Mouse (Mus musculus): ENCODE data around the gene Ctbp2. TPM values are rescaled to one million over a fixed set of nuclear protein-coding genes. Genes with fewer than 3 reads are reported as not detected.

The Ctbp2 gene
- polyA plus RNA-seq, 1 experiment from 2014 or later = 91.0 TPM

DNA sequence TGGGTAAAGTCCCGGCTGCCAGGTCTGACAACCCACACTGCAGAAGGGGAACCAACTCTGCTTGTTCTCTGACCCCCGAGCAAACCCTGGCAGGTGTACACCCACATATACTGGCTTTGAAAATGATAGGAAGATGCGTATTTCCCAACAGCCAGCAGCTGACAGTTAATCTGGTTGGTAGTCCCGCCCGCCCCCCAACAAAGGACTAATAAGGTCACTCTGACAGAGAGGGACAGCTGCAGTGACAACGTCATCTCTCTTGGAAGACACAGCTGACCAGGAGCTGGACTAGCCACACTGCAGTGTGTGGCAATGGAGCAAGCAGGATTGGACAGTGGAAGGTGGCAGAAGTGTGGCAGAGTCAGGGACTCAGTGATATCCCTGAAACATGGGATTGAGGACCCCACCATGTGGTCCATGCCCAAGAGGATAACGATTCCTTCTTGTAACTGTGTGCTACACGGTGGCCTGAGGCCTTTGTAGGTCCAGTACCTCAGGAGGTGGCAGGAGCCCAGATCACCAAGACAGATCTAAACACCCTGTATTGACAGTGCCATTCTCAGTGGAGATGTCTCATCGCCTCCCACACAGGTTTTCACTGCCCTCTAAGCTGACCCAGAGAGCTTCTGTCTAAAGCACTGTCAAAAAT, 131.1 kb downstream of the Ctbp2 start:
- no peak for ATAC-seq
- Histone ChIP-seq H3K9me3 (no peaks in the 10 kb centered on the region), H3K4me3 (replicated peaks) (no peak overlapping the region), H3K27ac (no peak overlapping the region), H3K4me1 (replicated peaks) (peaks cover 5% of the 10 kb centered on the region; the same call in 1 of the 2 replicates), H3K36me3 (peaks cover 79% of the 10 kb centered on the region), H3K9ac (replicated peaks) (no peak overlapping the region), H3K4me2 (replicated peaks) (no peak overlapping the region), H3K27me3 (no peaks in the 10 kb centered on the region)
- 92% methylated on average over 9 of the region's 9 CpGs for whole genome bisulfite sequencing

- no peak for ATAC-seq
- Histone ChIP-seq H3K9ac (replicated peaks) (no peak overlapping the region), H3K36me3 (peaks cover 70% of the 10 kb centered on the region), H3K27me3 (no peaks in the 10 kb centered on the region), H3K27ac (no peak overlapping the region), H3K9me3 (no peaks in the 10 kb centered on the region), H3K4me2 (replicated peaks) (no peak overlapping the region), H3K4me1 (replicated peaks) (peaks cover 5% of the 10 kb centered on the region; the same call in 1 of the 2 replicates), H3K4me3 (replicated peaks) (no peak overlapping the region)
- 94% methylated on average over 14 of the region's 14 CpGs for WGBS
Observed at GRCm38 (mm10) chr7:132991240-132991900, 132.8 kb downstream of the Ctbp2 start.

GRCm38 (mm10) chr7:132989839-132990238, 134.3 kb downstream of the Ctbp2 start:
- Histone ChIP-seq H3K9ac (replicated peaks) (no peak overlapping the region), H3K27me3 (no peaks in the 10 kb centered on the region), H3K4me1 (replicated peaks) (peaks cover 5% of the 10 kb centered on the region; the same call in 1 of the 2 replicates), H3K9me3 (no peaks in the 10 kb centered on the region), H3K36me3 (peaks cover 64% of the 10 kb centered on the region), H3K4me2 (replicated peaks) (no peak overlapping the region), H3K27ac (no peak overlapping the region), H3K4me3 (replicated peaks) (no peak overlapping the region)
- WGBS = 95% methylated on average over 5 of the region's 5 CpGs
- no peak for ATAC-seq

DNA sequence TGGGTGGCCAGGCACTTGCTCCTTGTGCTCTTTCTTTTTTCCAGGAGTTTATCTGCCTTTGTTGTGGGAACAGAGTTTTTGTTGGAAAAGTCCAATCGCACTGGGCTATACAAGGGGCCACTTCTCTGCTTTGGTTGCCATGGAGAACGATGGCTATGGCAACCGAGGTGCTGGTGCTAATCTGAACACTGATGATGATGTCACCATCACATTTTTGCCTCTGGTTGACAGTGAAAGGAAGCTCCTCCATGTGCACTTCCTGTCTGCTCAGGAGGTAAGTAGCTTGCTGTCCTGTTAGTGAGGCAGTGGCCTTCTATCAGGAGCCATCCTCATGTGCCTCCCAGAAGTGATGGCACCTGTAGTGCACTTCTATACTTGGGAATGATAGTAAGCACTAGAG, 141.5 kb downstream of the Ctbp2 start:
- ATAC-seq = no peak
- Histone ChIP-seq H3K9ac (replicated peaks) (no peak overlapping the region), H3K36me3 (peaks cover 50% of the 10 kb centered on the region), H3K27me3 (no peaks in the 10 kb centered on the region), H3K27ac (no peak overlapping the region), H3K9me3 (no peaks in the 10 kb centered on the region), H3K4me2 (replicated peaks) (no peak overlapping the region), H3K4me3 (replicated peaks) (no peak overlapping the region), H3K4me1 (replicated peaks) (no peaks in the 10 kb centered on the region)
- 24% methylated on average over 3 of the region's 3 CpGs for WGBS

DNA sequence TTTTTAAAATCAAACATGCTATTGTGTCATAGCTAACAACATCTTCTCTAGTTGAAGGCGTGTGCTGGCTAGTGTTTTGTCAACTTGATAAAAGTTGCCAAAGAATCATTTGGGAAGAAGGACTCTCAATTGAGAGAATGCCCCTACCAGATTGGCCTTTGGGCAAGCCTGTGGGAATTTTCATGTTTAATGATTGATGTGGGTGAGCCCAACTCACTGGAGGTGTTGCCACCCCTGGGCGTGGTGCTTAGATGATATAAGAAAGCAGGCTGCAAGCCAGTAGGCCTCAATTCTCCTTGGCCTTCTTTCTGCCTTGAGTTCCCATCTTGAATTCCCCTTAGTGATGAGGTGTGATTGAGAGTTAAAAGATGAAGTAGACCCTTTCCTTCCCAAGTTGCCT, 146.2 kb downstream of the Ctbp2 start:
- Histone ChIP-seq H3K9ac (replicated peaks) (no peak overlapping the region), H3K27me3 (no peaks in the 10 kb centered on the region), H3K9me3 (no peaks in the 10 kb centered on the region), H3K36me3 (peaks cover 31% of the 10 kb centered on the region), H3K4me1 (replicated peaks) (peaks cover 7% of the 10 kb centered on the region; the same call in 1 of the 2 replicates), H3K27ac (no peak overlapping the region), H3K4me3 (replicated peaks) (no peak overlapping the region), H3K4me2 (replicated peaks) (no peak overlapping the region)
- no peak for ATAC-seq
- WGBS = 95% methylated on average over 2 of the region's 2 CpGs

GRCm38 (mm10) chr7:132976079-132976478, 148.1 kb downstream of the Ctbp2 start:
- Histone ChIP-seq H3K4me2 (replicated peaks) (no peak overlapping the region), H3K9ac (replicated peaks) (no peak overlapping the region), H3K9me3 (no peaks in the 10 kb centered on the region), H3K4me3 (replicated peaks) (no peak overlapping the region), H3K27me3 (no peaks in the 10 kb centered on the region), H3K4me1 (replicated peaks) (peaks cover 7% of the 10 kb centered on the region; the same call in 1 of the 2 replicates), H3K27ac (no peak overlapping the region), H3K36me3 (peaks cover 19% of the 10 kb centered on the region)
- 66% methylated on average over 2 of the region's 2 CpGs for WGBS
- 0 out of 2 replicates have a peak, but pooled peaks have one; percentile 27 for ATAC-seq

DNA sequence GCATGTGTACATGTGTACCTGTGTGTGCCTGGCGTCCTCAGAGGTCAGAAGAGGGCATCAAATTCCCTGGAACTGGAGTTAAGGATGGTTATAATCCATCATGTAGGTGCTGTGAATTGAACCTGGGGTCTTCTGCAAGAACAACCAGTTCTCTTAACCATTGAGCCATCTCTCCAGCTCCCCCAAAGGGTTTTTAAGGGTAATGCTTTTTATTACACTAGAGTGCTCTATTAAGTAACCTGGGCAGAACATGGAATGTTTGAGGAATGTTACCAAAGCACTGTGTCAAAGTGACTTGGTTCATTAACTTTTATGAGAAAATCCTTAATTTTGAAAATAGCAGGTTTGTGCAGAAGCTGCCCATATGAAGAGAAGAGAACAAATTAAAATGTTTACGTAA, 152.1 kb downstream of the Ctbp2 start:
- Histone ChIP-seq H3K4me1 (replicated peaks) (peaks cover 7% of the 10 kb centered on the region; the same call in 1 of the 2 replicates), H3K27ac (no peak overlapping the region), H3K4me3 (replicated peaks) (no peak overlapping the region), H3K36me3 (peaks cover 13% of the 10 kb centered on the region), H3K9me3 (no peaks in the 10 kb centered on the region), H3K4me2 (replicated peaks) (no peak overlapping the region), H3K9ac (replicated peaks) (no peak overlapping the region), H3K27me3 (no peaks in the 10 kb centered on the region)
- ATAC-seq = no peak
- 95% methylated on average over 2 of the region's 2 CpGs for WGBS

- 86% methylated on average over 2 of the region's 2 CpGs for WGBS
- H3K36me3 ChIP-seq = peaks cover 8% of the 10 kb centered on the region; the same call in 1 of the 2 replicates
- H3K4me1 ChIP-seq (replicated peaks) = no peaks in the 10 kb centered on the region
- H3K27ac ChIP-seq = no peak overlapping the region
- no peak overlapping the region for H3K4me2 ChIP-seq (replicated peaks)
- H3K9me3 ChIP-seq = no peaks in the 10 kb centered on the region
- no peaks in the 10 kb centered on the region for H3K27me3 ChIP-seq
- no peak for ATAC-seq
- H3K9ac ChIP-seq (replicated peaks) = no peak overlapping the region
- H3K4me3 ChIP-seq (replicated peaks) = no peak overlapping the region
Observed at GRCm38 (mm10) chr7:132965707-132966106, 158.4 kb downstream of the Ctbp2 start.

- whole genome bisulfite sequencing = 91% methylated on average over 3 of the region's 3 CpGs
- no peaks in the 10 kb centered on the region for H3K4me1 ChIP-seq (replicated peaks)
- no peaks in the 10 kb centered on the region for H3K9me3 ChIP-seq
- H3K27ac ChIP-seq = no peak overlapping the region
- no peak overlapping the region for H3K9ac ChIP-seq (replicated peaks)
- H3K36me3 ChIP-seq = peaks cover 8% of the 10 kb centered on the region; the same call in 1 of the 2 replicates
- no peak for ATAC-seq
- H3K4me3 ChIP-seq (replicated peaks) = no peak overlapping the region
- no peaks in the 10 kb centered on the region for H3K27me3 ChIP-seq
- no peak overlapping the region for H3K4me2 ChIP-seq (replicated peaks)
Observed at GRCm38 (mm10) chr7:132964395-132964794, 159.8 kb downstream of the Ctbp2 start.

DNA sequence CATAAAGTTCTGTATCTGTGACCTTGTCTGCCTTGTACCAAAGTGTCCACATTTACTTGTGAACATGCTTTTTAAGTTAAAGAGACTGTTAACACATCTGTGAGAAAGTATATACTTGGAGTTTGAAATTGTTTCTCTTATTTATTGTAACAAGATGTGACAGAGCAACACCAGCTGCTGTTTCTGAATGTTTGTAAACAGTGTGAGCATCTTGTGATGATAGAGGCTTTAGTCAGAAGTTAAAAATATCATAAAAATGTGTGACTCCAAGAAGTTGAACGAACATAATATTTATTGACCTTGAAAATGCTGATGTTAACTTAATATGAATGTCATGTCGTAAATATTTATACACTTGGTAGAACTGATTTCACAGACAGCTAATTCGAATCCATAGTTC, 173.5 kb downstream of the Ctbp2 start:
- ATAC-seq = no peak
- H3K4me2 ChIP-seq (replicated peaks) = no peak overlapping the region
- no peaks in the 10 kb centered on the region for H3K4me1 ChIP-seq (replicated peaks)
- no peaks in the 10 kb centered on the region for H3K27me3 ChIP-seq
- H3K4me3 ChIP-seq (replicated peaks) = no peak overlapping the region
- no peak overlapping the region for H3K9ac ChIP-seq (replicated peaks)
- H3K36me3 ChIP-seq = no peaks in the 10 kb centered on the region
- WGBS = 94% methylated on average over 3 of the region's 3 CpGs
- no peak overlapping the region for H3K27ac ChIP-seq
- H3K9me3 ChIP-seq = no peaks in the 10 kb centered on the region

GRCm38 (mm10) chr7:132949968-132950367, 174.2 kb downstream of the Ctbp2 start:
- WGBS = 89% methylated on average over 4 of the region's 4 CpGs
- Histone ChIP-seq H3K4me2 (replicated peaks) (no peak overlapping the region), H3K9ac (replicated peaks) (no peak overlapping the region), H3K9me3 (no peaks in the 10 kb centered on the region), H3K4me3 (replicated peaks) (no peak overlapping the region), H3K27ac (no peak overlapping the region), H3K36me3 (no peaks in the 10 kb centered on the region), H3K27me3 (no peaks in the 10 kb centered on the region), H3K4me1 (replicated peaks) (no peaks in the 10 kb centered on the region)
- no peak for ATAC-seq

- WGBS = 92% methylated on average over 2 of the region's 2 CpGs
- no peak for ATAC-seq
- Histone ChIP-seq H3K27me3 (no peaks in the 10 kb centered on the region), H3K9ac (replicated peaks) (no peak overlapping the region), H3K4me3 (replicated peaks) (no peak overlapping the region), H3K9me3 (no peaks in the 10 kb centered on the region), H3K36me3 (no peaks in the 10 kb centered on the region), H3K4me1 (replicated peaks) (no peaks in the 10 kb centered on the region), H3K4me2 (replicated peaks) (no peak overlapping the region), H3K27ac (no peak overlapping the region)
Observed at GRCm38 (mm10) chr7:132940569-132940968, 183.6 kb downstream of the Ctbp2 start.

Data from midbrain, embryonic 13.5 days (tissue).